Mouse (Mus musculus) hematopoietic stem cell, adult 5-6 weeks (primary cell): ENCODE data around the gene Smarce1. TPM values are rescaled to one million over a fixed set of nuclear protein-coding genes. Genes with fewer than 3 reads are reported as not detected.

Experiments
- ATAC-seq, 2 experiments: fragments of 125-278 bp in 1 of 2; replicated peaks in 1 of 2; 2 replicates each; pipeline ENCODE4 v1.8.0; 2016 to 2017; ENCODE audit warnings: inconsistent platforms in 2 of 2, mild to moderate bottlenecking in 2 of 2, moderate number of reproducible peaks in 2 of 2, low read depth in 1 of 2, moderate TSS enrichment in 1 of 2; ENCODE audit not compliant: low FRiP score in 2 of 2, poor library complexity in 2 of 2, severe bottlenecking in 2 of 2, insufficient read depth in 1 of 2, low TSS enrichment in 1 of 2
- total RNA-seq: library from RNA; stranded (forward); fragments of 172-1452, 232-1000 nt; gene quantifications from 2 replicates; pipeline ENCODE4 v1.2.3, GENCODE M21; 2017

Gene Smarce1
- total RNA-seq, 1 experiment from 2014 or later, result 298 TPM

- ATAC-seq, result no peak
Measured at GRCm38 (mm10) chr11:99180071-99180470, 50.7 kb downstream of the Smarce1 start.

GRCm38 (mm10) chr11:99177925-99178198 lies 53.0 kb downstream of the Smarce1 start:
- ATAC-seq, result no peak

GRCm38 (mm10) chr11:99177054-99177924 lies 53.5 kb downstream of the Smarce1 start:
- ATAC-seq, result no peak

- ATAC-seq, result no peak
Measured at GRCm38 (mm10) chr11:99172002-99172401, 58.8 kb downstream of the Smarce1 start.

- no peak for ATAC-seq
Measured at GRCm38 (mm10) chr11:99171442-99171841, 59.4 kb downstream of the Smarce1 start.

GRCm38 (mm10) chr11:99170547-99171267 lies 60.1 kb downstream of the Smarce1 start:
- ATAC-seq, result no peak

GRCm38 (mm10) chr11:99170005-99170404 lies 60.8 kb downstream of the Smarce1 start:
- no peak for ATAC-seq

- no peak for ATAC-seq
Measured at GRCm38 (mm10) chr11:99169438-99169837, 61.4 kb downstream of the Smarce1 start.

- peak; percentile 37 to 72; a peak in 3 of 4 replicates for ATAC-seq
Measured at GRCm38 (mm10) chr11:99168030-99168474, 62.8 kb downstream of the Smarce1 start.

- no peak for ATAC-seq
Measured at GRCm38 (mm10) chr11:99167576-99167975, 63.2 kb downstream of the Smarce1 start.

GRCm38 (mm10) chr11:99166241-99166640 lies 64.6 kb downstream of the Smarce1 start:
- ATAC-seq, result no peak

GRCm38 (mm10) chr11:99165031-99165752 lies 65.6 kb downstream of the Smarce1 start:
- ATAC-seq, result no peak

- ATAC-seq, result peak; percentile 81 to 84
Measured at GRCm38 (mm10) chr11:99162972-99163686, 67.7 kb downstream of the Smarce1 start.

- no peak for ATAC-seq
Measured at GRCm38 (mm10) chr11:99161648-99162047, 69.2 kb downstream of the Smarce1 start.

GRCm38 (mm10) chr11:99160228-99160627 lies 70.6 kb downstream of the Smarce1 start:
- no peak for ATAC-seq
